Mouse (Mus musculus): ENCODE measurements around the gene Rhbdd1. TPM values are rescaled to one million over a fixed set of nuclear protein-coding genes. Genes with fewer than 3 reads are reported as not detected.

Rhbdd1 gene
- polyA plus RNA-seq (2014; fragmentation: Illumina TruSeq; extraction: RNeasy Lipid Tissue Mini Kit (QIAGEN cat#74804)): 32.4 TPM

DNA sequence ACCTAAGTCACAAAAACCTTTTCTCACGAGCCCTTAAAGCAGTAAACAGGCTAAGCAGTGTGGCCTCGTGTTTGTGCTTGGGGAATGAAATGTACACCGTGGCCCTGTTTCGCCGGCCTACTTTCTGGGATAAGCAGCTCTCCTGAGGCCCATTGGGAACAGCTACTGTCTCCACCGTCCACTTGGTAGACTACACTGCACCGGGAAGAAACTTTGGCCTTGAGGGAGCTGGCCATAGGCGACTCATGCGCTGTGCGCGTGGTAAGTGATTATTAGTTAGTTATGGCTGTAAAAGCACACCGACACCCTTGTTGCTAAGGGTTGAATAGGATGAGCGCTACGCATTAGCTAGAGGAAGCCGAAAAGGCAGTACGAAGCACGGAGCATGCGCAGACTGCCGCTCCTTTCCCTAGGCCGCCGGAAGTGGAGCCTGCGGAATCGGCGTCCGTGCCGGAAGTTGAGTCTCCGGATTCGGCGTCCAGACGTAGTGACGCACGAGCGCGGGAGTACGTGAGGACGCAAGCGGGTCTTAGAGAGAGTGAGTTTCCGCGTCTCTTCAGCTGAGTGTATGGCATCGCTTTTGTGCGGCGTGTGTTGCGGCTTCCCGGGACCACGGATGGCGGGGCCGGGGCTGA is at the start of gene Rhbdd1:
Rhbdd1 (plus strand) TSS at position 342 of the 635 bp plus-strand sequence.

GRCm38 (mm10) chr1:82291151-82291797 is 25.0 kb upstream of the Rhbdd1 start, which contains the start of gene Irs1:
Gene Irs1 (minus strand): TSS chr1:82291416.

Other genes with a start within 250 kb of the Rhbdd1 start
- gene Gm9747, start 83.3 kb upstream of the Rhbdd1 start, polyA plus RNA-seq (2014; fragmentation: Illumina TruSeq; extraction: RNeasy Lipid Tissue Mini Kit (QIAGEN cat#74804)): not detected
- gene Irs1, start 25.0 kb upstream of the Rhbdd1 start, polyA plus RNA-seq (2014; fragmentation: Illumina TruSeq; extraction: RNeasy Lipid Tissue Mini Kit (QIAGEN cat#74804)): 59.9 TPM